Mouse (Mus musculus) midbrain, postnatal 0 days (tissue): ENCODE results near the gene Slc44a1. TPM values are rescaled to one million over a fixed set of nuclear protein-coding genes. Genes with fewer than 3 reads are reported as not detected.
A peak's percentile ranks its signal among the peaks of the same experiment; 100 is the strongest.

Source experiments
- ATAC-seq: fragments of 200-750 bp; cut with Nextera tagmentation; 2 replicates; pipeline ENCODE4 v1.8.0; 2017; ENCODE audit warnings: moderate number of reproducible peaks, mild to moderate bottlenecking, moderate TSS enrichment, moderate library complexity; ENCODE audit not compliant: low FRiP score
- DNase-seq: peaks from one replicate; pipeline ENCODE4 v3.0.0-alpha.2; 2015; ENCODE audit warnings: low spot score
- H3K27ac ChIP-seq: fragments of 300-500 bp; sonication (generic); 2 replicates; pipeline ENCODE4 v1.5.1; 2014; ENCODE audit warnings: low read depth, mild to moderate bottlenecking, low read length, mixed read lengths
- H3K27me3 ChIP-seq: fragments of 300-500 bp; sonication (generic); 2 replicates; pipeline ENCODE4 v1.6.1; 2014; ENCODE audit warnings: low read length, control low read depth, mixed read lengths; ENCODE audit not compliant: insufficient read depth
- H3K36me3 ChIP-seq: fragments of 300-500 bp; sonication (generic); 2 replicates; pipeline ENCODE4 v1.6.1; 2014; ENCODE audit warnings: low read length, control low read depth, mixed read lengths; ENCODE audit not compliant: insufficient read depth
- H3K4me1 ChIP-seq: fragments of 300-500 bp; sonication (generic); 2 replicates; pipeline ENCODE4 v1.6.1; 2014; ENCODE audit warnings: mild to moderate bottlenecking, control low read depth, antibody characterized with exemption, low read length, mixed read lengths; ENCODE audit not compliant: insufficient read depth
- H3K4me2 ChIP-seq: fragments of 300-500 bp; sonication (generic); 2 replicates; pipeline ENCODE4 v1.6.1; 2014; ENCODE audit warnings: low read depth, mild to moderate bottlenecking, low read length, mixed read lengths; ENCODE audit not compliant: poor library complexity, severe bottlenecking
- H3K4me3 ChIP-seq: fragments of 300-500 bp; sonication (generic); 2 replicates; pipeline ENCODE4 v1.5.1; 2014; ENCODE audit warnings: low read depth, mild to moderate bottlenecking, low read length, moderate library complexity
- H3K9ac ChIP-seq: fragments of 300-500 bp; sonication (generic); replicated peaks from 2 replicates; pipeline ENCODE4 v1.6.1; 2014; ENCODE audit warnings: mild to moderate bottlenecking, low read length, moderate library complexity, mixed read lengths; ENCODE audit not compliant: poor library complexity, severe bottlenecking
- H3K9me3 ChIP-seq: fragments of 300-500 bp; sonication (generic); 2 replicates; pipeline ENCODE4 v1.6.1; 2016; ENCODE audit warnings: low read length, control low read depth
- CTCF ChIP-seq: IDR thresholded peaks from 2 replicates; pipeline ENCODE4 v1.5.1; 2016; ENCODE audit warnings: antibody characterized with exemption, mild to moderate bottlenecking
- WGBS: fragments of 180-500 bp; shearing (Covaris S2); extraction: QIAGEN DNeasy Blood & Tissue Kit; methylation state at CpG from one replicate; pipeline ENCODE4 v1.1.7; 2014; 5-methylcytosine and 5-hydroxymethylcytosine counted together
- polyA plus RNA-seq: library from polyadenylated mRNA; unstranded; fragments of >200 nt; fragmentation: Nextera tagmentation; extraction: Ambion mirVana; gene quantifications from 2 replicates; pipeline ENCODE4 v1.2.1, GENCODE M21; 2015
- total RNA-seq: library from RNA; depleted of rRNA; stranded (reverse); fragments of >200 nt; gene quantifications from 2 replicates; pipeline ENCODE4 v1.2.3, GENCODE M21; 2014

The Slc44a1 gene
- total and polyA plus RNA-seq, 2 experiments from 2014 or later = 8.6 to 24.2 TPM

GRCm38 (mm10) chr4:53447773-53448172 lies 7.6 kb downstream of the Slc44a1 start:
- Histone ChIP-seq H3K27me3 (no peaks in the 10 kb centered on the region), H3K9me3 (no peaks in the 10 kb centered on the region), H3K27ac (no peak overlapping the region), H3K36me3 (no peaks in the 10 kb centered on the region), H3K4me3 (no peak overlapping the region), H3K4me1 (no peaks in the 10 kb centered on the region), H3K9ac (no peak overlapping the region), H3K4me2 (no peak overlapping the region)
- no peak for DNase-seq
- 85% methylated on average over 4 of the region's 4 CpGs for WGBS
- no peak for TF ChIP-seq CTCF
- no peak for ATAC-seq

GRCm38 (mm10) chr4:53450736-53451135 lies 10.5 kb downstream of the Slc44a1 start:
- Histone ChIP-seq H3K27me3 (no peaks in the 10 kb centered on the region), H3K9ac (no peak overlapping the region), H3K36me3 (no peaks in the 10 kb centered on the region), H3K9me3 (no peaks in the 10 kb centered on the region), H3K4me3 (no peak overlapping the region), H3K4me2 (no peak overlapping the region), H3K27ac (no peak overlapping the region), H3K4me1 (no peaks in the 10 kb centered on the region)
- no peak for DNase-seq
- WGBS = 65% methylated on average over 7 of the region's 7 CpGs
- no peak for TF ChIP-seq CTCF
- ATAC-seq = no peak

GRCm38 (mm10) chr4:53451887-53452286 lies 11.7 kb downstream of the Slc44a1 start:
- Histone ChIP-seq H3K9me3 (no peaks in the 10 kb centered on the region), H3K4me3 (no peak overlapping the region), H3K27ac (no peak overlapping the region), H3K27me3 (no peaks in the 10 kb centered on the region), H3K4me2 (no peak overlapping the region), H3K9ac (no peak overlapping the region), H3K4me1 (no peaks in the 10 kb centered on the region), H3K36me3 (no peaks in the 10 kb centered on the region)
- ATAC-seq (no peak), DNase-seq (no peak)
- 75% methylated on average over 4 of the region's 4 CpGs for WGBS
- peak; percentile 45 for TF ChIP-seq CTCF

- H3K9ac ChIP-seq = no peak overlapping the region
- no peaks in the 10 kb centered on the region for H3K4me1 ChIP-seq
- H3K27ac ChIP-seq = no peak overlapping the region
- 91% methylated on average over 1 of the region's 1 CpGs for WGBS
- H3K27me3 ChIP-seq = no peaks in the 10 kb centered on the region
- ATAC-seq (no peak), DNase-seq (no peak)
- H3K9me3 ChIP-seq = no peaks in the 10 kb centered on the region
- no peak overlapping the region for H3K4me2 ChIP-seq
- no peak for TF ChIP-seq CTCF
- no peak overlapping the region for H3K4me3 ChIP-seq
- H3K36me3 ChIP-seq = no peaks in the 10 kb centered on the region
Observed at GRCm38 (mm10) chr4:53452457-53452856, 12.2 kb downstream of the Slc44a1 start.

- Histone ChIP-seq H3K4me3 (no peak overlapping the region), H3K9me3 (no peaks in the 10 kb centered on the region), H3K4me2 (no peak overlapping the region), H3K36me3 (no peaks in the 10 kb centered on the region), H3K27me3 (no peaks in the 10 kb centered on the region), H3K4me1 (no peaks in the 10 kb centered on the region), H3K9ac (no peak overlapping the region), H3K27ac (no peak overlapping the region)
- no peak for TF ChIP-seq CTCF
- 57% methylated on average over 10 of the region's 10 CpGs for WGBS
- ATAC-seq (no peak), DNase-seq (no peak)
Observed at GRCm38 (mm10) chr4:53452976-53453889, 13.0 kb downstream of the Slc44a1 start.

- H3K4me1 ChIP-seq = no peaks in the 10 kb centered on the region
- no peak overlapping the region for H3K27ac ChIP-seq
- no peaks in the 10 kb centered on the region for H3K9me3 ChIP-seq
- H3K36me3 ChIP-seq = no peaks in the 10 kb centered on the region
- H3K4me3 ChIP-seq = no peak overlapping the region
- WGBS = 88% methylated on average over 2 of the region's 2 CpGs
- no peak for ATAC-seq
- no peak for DNase-seq
- no peak overlapping the region for H3K9ac ChIP-seq
- H3K27me3 ChIP-seq = no peaks in the 10 kb centered on the region
- H3K4me2 ChIP-seq = no peak overlapping the region
- TF ChIP-seq CTCF = no peak
Observed at GRCm38 (mm10) chr4:53455885-53456284, 15.7 kb downstream of the Slc44a1 start.
